Mouse (Mus musculus): ENCODE results near the gene Tpcn2. TPM values are rescaled to one million over a fixed set of nuclear protein-coding genes. Genes with fewer than 3 reads are reported as not detected.
A peak's percentile ranks its signal among the peaks of the same experiment; 100 is the strongest.

The Tpcn2 gene
- polyA plus RNA-seq, 1 experiment from 2014 or later: 0.86 TPM

DNA sequence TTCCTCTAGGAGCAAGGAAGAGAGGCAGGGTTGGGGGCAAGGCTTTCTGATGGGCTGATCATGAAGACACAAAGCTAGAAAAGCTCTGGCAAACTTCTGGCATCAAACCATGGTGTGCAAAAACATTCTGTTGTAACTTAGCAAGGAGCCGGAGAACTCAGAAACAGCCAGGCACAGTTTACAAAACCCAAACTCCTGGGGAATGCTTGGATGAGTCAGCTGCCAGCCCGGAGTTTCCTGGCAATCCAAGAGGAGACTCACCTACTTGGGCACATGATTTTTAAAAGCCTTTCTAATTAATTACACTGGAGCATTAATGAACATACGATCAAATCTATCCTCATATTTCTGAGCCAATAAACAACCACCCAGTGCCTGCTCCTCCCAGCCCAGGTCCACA lies 28.3 kb upstream of the Tpcn2 start:
- Histone ChIP-seq H3K4me3 (ENCODE audit: low read depth, low read length) (no peak overlapping the region), H3K4me1 (ENCODE audit: control insufficient read depth, insufficient read depth, low read length) (no peaks in the 10 kb centered on the region), H3K4me2 (ENCODE audit: low read length) (no peak overlapping the region), H3K27me3 (replicated peaks; ENCODE audit: control insufficient read depth, insufficient read depth, low read length) (no peaks in the 10 kb centered on the region), H3K9ac (ENCODE audit: low read length) (no peak overlapping the region), H3K9me3 (replicated peaks; ENCODE audit: control insufficient read depth, low read length) (no peaks in the 10 kb centered on the region), H3K27ac (ENCODE audit: low read depth, low read length) (no peak overlapping the region), H3K36me3 (ENCODE audit: control insufficient read depth, insufficient read depth, low read length) (no peaks in the 10 kb centered on the region)
- 83% methylated on average over 3 of the region's 3 CpGs for WGBS
- DNase-seq (ENCODE audit: low spot score): no peak
- no peak for ATAC-seq

DNA sequence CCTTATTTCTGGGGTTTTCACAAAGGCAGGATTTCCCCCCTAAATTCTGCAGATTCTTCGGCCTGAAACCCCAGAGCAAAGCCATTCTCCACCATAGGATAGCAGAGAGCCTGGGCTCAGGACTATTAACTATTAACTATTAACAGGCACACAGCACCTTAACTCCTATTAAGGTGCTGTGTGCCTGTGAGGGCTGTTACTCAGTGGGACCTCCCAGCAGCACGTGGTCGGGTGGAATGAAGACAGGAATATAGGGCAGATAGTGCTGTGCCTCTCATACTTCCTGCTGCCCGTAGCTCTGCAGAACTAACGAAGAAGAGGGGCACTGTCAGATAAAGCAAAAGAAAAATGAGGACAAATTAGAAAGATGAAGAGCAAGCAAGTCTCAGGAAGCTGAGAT lies 26.7 kb upstream of the Tpcn2 start:
- no peak for ATAC-seq
- WGBS: 70% methylated on average over 5 of the region's 5 CpGs
- H3K36me3 ChIP-seq (ENCODE audit: control insufficient read depth, insufficient read depth, low read length): no peaks in the 10 kb centered on the region
- H3K4me2 ChIP-seq (ENCODE audit: low read length): no peak overlapping the region
- no peak overlapping the region for H3K27ac ChIP-seq (ENCODE audit: low read depth, low read length)
- H3K9ac ChIP-seq (ENCODE audit: low read length): no peak overlapping the region
- H3K4me3 ChIP-seq (ENCODE audit: low read depth, low read length): no peak overlapping the region
- no peak for DNase-seq (ENCODE audit: low spot score)
- no peaks in the 10 kb centered on the region for H3K9me3 ChIP-seq (replicated peaks; ENCODE audit: control insufficient read depth, low read length)
- H3K4me1 ChIP-seq (ENCODE audit: control insufficient read depth, insufficient read depth, low read length): no peaks in the 10 kb centered on the region
- no peaks in the 10 kb centered on the region for H3K27me3 ChIP-seq (replicated peaks; ENCODE audit: control insufficient read depth, insufficient read depth, low read length)

DNA sequence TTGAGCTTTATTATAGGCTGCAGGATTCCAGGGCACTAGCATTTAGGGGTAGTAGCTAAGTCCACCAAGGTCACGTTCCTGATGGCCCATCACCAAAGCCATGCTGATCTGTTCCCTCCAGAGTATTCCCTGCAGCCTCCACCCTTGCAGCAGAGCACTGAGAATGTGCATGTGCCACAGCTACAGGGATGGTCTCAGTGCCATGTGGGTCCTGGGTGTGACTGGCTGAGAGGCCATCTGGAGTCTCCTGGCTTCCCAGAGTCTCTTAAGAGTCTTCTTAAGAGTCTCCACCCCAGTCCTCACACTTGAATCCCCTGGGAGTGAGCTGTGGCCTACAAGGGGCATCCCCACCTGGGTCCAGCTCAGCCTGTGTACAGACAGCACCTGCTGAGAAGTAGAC lies 26.1 kb upstream of the Tpcn2 start:
- no peak for ATAC-seq
- Histone ChIP-seq H3K27ac (ENCODE audit: low read depth, low read length) (no peak overlapping the region), H3K9me3 (replicated peaks; ENCODE audit: control insufficient read depth, low read length) (no peaks in the 10 kb centered on the region), H3K27me3 (replicated peaks; ENCODE audit: control insufficient read depth, insufficient read depth, low read length) (no peaks in the 10 kb centered on the region), H3K4me1 (ENCODE audit: control insufficient read depth, insufficient read depth, low read length) (no peaks in the 10 kb centered on the region), H3K4me2 (ENCODE audit: low read length) (no peak overlapping the region), H3K4me3 (ENCODE audit: low read depth, low read length) (no peak overlapping the region), H3K9ac (ENCODE audit: low read length) (no peak overlapping the region), H3K36me3 (ENCODE audit: control insufficient read depth, insufficient read depth, low read length) (no peaks in the 10 kb centered on the region)
- WGBS: 96% methylated on average over 1 of the region's 1 CpGs
- DNase-seq (ENCODE audit: low spot score): no peak

DNA sequence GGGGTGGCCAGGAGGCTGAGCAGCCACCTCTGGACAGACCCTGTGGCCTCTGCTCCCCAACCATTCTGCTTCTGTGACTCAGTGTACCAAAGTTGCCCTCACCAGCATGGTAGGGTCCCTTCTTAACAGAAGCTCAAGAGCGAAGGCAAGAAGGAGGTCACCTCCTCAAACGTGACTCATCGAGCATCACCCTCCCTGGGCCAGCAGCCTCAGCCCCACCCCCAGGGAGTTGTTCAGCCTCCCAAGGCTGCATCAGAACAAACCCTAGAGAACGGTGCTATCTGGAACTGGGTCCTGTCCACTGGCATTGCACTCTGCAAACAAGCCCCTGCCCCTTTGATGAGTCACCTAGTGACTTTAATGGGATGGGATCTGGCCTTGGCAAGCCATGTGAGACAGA lies 25.1 kb upstream of the Tpcn2 start:
- H3K4me2 ChIP-seq (ENCODE audit: low read length): no peak overlapping the region
- H3K4me1 ChIP-seq (ENCODE audit: control insufficient read depth, insufficient read depth, low read length): no peaks in the 10 kb centered on the region

DNA sequence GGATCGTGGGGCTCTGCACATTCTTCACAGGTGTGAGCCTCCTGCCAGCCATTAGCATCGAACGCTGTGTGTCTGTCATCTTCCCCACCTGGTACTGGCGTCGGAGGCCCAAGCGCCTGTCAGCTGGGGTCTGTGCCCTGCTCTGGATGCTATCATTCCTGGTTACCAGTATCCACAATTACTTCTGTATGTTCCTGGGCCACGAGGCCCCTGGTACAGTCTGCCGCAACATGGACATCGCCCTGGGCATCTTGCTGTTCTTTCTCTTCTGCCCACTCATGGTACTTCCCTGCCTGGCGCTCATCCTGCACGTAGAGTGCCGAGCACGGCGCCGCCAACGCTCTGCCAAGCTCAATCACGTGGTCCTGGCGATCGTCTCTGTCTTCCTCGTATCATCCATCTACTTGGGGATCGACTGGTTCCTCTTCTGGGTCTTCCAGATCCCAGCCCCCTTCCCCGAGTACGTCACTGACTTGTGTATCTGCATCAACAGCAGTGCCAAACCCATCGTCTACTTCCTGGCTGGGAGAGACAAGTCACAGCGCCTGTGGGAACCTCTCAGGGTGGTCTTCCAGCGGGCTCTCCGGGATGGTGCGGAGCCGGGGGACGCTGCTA lies 24.4 kb upstream of the Tpcn2 start:
- 86% methylated on average over 30 of the region's 30 CpGs for WGBS
- H3K4me3 ChIP-seq (ENCODE audit: low read depth, low read length): no peak overlapping the region
- ATAC-seq: no peak
- H3K4me2 ChIP-seq (ENCODE audit: low read length): no peak overlapping the region
- H3K9ac ChIP-seq (ENCODE audit: low read length): no peak overlapping the region
- no peaks in the 10 kb centered on the region for H3K4me1 ChIP-seq (ENCODE audit: control insufficient read depth, insufficient read depth, low read length)
- no peak for DNase-seq (ENCODE audit: low spot score)
- no peaks in the 10 kb centered on the region for H3K9me3 ChIP-seq (replicated peaks; ENCODE audit: control insufficient read depth, low read length)
- H3K36me3 ChIP-seq (ENCODE audit: control insufficient read depth, insufficient read depth, low read length): no peaks in the 10 kb centered on the region
- no peaks in the 10 kb centered on the region for H3K27me3 ChIP-seq (replicated peaks; ENCODE audit: control insufficient read depth, insufficient read depth, low read length)
- no peak overlapping the region for H3K27ac ChIP-seq (ENCODE audit: low read depth, low read length)

More for the DNA sequence above, 25.1 kb upstream of the Tpcn2 start:
- WGBS: 75% methylated on average over 4 of the region's 4 CpGs
- Histone ChIP-seq H3K9ac (ENCODE audit: low read length) (no peak overlapping the region), H3K4me3 (ENCODE audit: low read depth, low read length) (no peak overlapping the region), H3K27ac (ENCODE audit: low read depth, low read length) (no peak overlapping the region), H3K27me3 (replicated peaks; ENCODE audit: control insufficient read depth, insufficient read depth, low read length) (no peaks in the 10 kb centered on the region), H3K36me3 (ENCODE audit: control insufficient read depth, insufficient read depth, low read length) (no peaks in the 10 kb centered on the region), H3K9me3 (replicated peaks; ENCODE audit: control insufficient read depth, low read length) (no peaks in the 10 kb centered on the region)
- ATAC-seq (no peak), DNase-seq (ENCODE audit: low spot score) (no peak)

DNA sequence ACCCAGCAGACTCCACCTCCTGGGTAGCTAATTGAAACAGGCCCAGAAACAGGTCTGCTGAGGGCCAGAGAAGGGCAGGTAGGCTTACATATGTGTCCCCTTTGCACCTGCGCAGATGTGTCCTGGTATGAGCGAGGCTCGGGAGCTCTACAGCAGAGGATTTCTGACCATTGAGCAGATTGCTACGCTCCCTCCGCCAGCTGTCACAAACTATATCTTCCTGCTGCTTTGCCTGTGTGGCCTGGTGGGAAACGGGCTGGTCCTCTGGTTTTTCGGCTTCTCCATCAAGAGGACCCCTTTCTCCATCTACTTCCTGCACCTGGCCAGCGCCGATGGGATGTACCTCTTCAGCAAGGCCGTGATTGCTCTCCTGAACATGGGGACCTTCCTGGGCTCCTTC lies 23.8 kb upstream of the Tpcn2 start:
- H3K9me3 ChIP-seq (replicated peaks; ENCODE audit: control insufficient read depth, low read length): no peaks in the 10 kb centered on the region
- H3K4me2 ChIP-seq (ENCODE audit: low read length): no peak overlapping the region
- no peaks in the 10 kb centered on the region for H3K36me3 ChIP-seq (ENCODE audit: control insufficient read depth, insufficient read depth, low read length)
- 89% methylated on average over 10 of the region's 10 CpGs for WGBS
- no peaks in the 10 kb centered on the region for H3K4me1 ChIP-seq (ENCODE audit: control insufficient read depth, insufficient read depth, low read length)
- no peak overlapping the region for H3K4me3 ChIP-seq (ENCODE audit: low read depth, low read length)
- ATAC-seq: no peak
- H3K27me3 ChIP-seq (replicated peaks; ENCODE audit: control insufficient read depth, insufficient read depth, low read length): no peaks in the 10 kb centered on the region
- H3K9ac ChIP-seq (ENCODE audit: low read length): no peak overlapping the region
- no peak overlapping the region for H3K27ac ChIP-seq (ENCODE audit: low read depth, low read length)
- no peak for DNase-seq (ENCODE audit: low spot score)

DNA sequence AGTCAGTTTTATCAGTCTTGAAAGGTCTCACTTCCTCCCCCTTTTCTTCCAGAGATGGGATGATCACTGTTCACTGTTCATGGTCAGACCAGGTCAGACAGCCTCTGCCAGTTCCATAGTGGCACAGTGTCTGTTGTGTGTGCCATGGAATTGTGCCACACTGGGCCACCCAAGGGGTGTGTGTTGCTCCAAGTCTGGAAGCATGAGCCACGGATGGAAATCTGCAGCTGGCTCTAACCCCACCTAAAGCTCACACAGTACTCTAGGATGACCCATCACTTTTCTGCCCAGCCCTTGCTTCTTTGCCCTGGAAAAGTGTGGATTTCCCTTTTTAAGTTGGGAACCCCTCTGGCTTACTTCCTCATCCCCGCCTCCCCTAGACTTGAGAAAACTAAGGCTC lies 20.3 kb upstream of the Tpcn2 start:
- no peak overlapping the region for H3K27ac ChIP-seq (ENCODE audit: low read depth, low read length)
- H3K9ac ChIP-seq (ENCODE audit: low read length): no peak overlapping the region
- ATAC-seq: no peak
- 87% methylated on average over 2 of the region's 2 CpGs for WGBS
- DNase-seq (ENCODE audit: low spot score): no peak
- no peaks in the 10 kb centered on the region for H3K27me3 ChIP-seq (replicated peaks; ENCODE audit: control insufficient read depth, insufficient read depth, low read length)
- no peak overlapping the region for H3K4me2 ChIP-seq (ENCODE audit: low read length)
- no peak overlapping the region for H3K4me3 ChIP-seq (ENCODE audit: low read depth, low read length)
- H3K36me3 ChIP-seq (ENCODE audit: control insufficient read depth, insufficient read depth, low read length): no peaks in the 10 kb centered on the region
- H3K9me3 ChIP-seq (replicated peaks; ENCODE audit: control insufficient read depth, low read length): no peaks in the 10 kb centered on the region
- H3K4me1 ChIP-seq (ENCODE audit: control insufficient read depth, insufficient read depth, low read length): no peaks in the 10 kb centered on the region

DNA sequence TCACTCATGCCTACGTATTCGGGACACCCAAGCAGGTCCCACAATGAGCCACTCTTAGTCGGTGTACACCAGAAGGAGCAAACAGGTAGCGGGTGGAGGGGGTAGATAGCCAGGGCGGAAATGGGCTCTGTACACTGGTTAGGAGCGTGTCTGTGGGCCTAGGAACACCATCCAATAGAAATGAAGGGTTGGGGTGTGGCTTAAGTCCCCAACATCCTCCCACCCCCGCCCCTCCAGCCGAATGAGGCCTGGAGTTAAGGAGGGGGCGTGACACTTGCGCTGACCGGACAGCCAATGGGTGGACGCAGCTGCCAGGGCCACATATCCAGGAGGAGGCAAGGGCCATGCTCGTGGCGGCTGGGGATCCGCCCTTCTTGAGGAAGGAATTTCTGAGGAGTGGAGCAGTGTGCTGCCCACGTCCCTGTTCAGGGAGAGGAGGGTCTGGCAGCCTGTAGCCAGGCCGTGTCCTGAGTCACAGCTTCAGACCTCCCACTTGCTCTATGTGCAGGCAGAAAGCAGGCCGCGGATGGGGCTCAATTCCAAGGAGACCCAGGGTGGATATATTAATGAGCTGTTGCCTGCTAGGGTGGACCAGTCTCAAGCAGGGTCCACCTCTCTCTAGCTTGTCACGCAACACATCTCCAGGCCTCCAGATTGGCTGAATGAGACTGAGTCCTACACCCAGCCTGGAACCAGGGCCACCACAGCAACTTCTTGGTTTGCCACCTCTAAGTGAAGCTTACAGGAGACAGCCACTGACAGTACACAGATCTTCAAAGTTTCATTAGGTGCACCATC lies 18.9 kb upstream of the Tpcn2 start:
- H3K4me2 ChIP-seq (ENCODE audit: low read length): peak overlapping the region; percentile 44
- no peaks in the 10 kb centered on the region for H3K9me3 ChIP-seq (replicated peaks; ENCODE audit: control insufficient read depth, low read length)
- peak overlapping the region; percentile 1; the same call in 1 of the 2 replicates for H3K4me3 ChIP-seq (ENCODE audit: low read depth, low read length)
- no peaks in the 10 kb centered on the region for H3K4me1 ChIP-seq (ENCODE audit: control insufficient read depth, insufficient read depth, low read length)
- peak; percentile 65 for DNase-seq (ENCODE audit: low spot score)
- H3K9ac ChIP-seq (ENCODE audit: low read length): peak overlapping the region; percentile 18
- peak; percentile 88 for ATAC-seq
- H3K27me3 ChIP-seq (replicated peaks; ENCODE audit: control insufficient read depth, insufficient read depth, low read length): no peaks in the 10 kb centered on the region
- no peaks in the 10 kb centered on the region for H3K36me3 ChIP-seq (ENCODE audit: control insufficient read depth, insufficient read depth, low read length)
- WGBS: 7% methylated on average over 20 of the region's 20 CpGs
- H3K27ac ChIP-seq (ENCODE audit: low read depth, low read length): no peak overlapping the region

DNA sequence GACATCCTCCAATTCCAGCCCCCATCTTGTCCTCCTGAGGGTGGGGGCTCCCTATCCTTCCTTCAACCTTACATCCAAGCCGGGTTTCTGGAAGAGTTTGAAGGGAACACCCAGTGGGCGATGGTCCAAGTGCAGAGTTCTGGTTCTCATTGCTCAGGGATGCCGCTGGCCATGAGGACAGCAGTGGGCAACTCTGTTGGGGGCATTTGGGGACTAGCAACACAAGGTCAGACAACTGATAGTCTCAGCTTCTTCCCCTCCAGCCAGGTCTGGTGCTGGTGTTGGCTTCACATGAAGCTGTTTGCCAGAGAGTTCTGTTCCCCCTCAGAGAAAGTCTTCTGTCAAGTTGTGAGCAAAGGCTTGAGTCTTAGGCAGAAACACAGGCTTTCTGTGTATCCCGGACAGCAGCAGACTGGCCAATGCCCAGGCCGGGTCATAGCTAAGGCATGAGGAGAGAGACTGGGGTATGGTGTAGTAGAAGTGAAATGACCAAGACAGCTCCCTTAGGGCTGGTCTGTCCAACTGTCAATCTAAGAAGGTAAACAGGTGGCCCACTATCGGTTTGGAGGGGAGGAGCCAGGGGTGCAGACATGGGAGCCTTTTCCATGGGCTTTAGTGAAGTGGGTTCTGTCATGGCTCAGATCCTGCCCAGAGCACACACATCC lies 17.7 kb upstream of the Tpcn2 start:
- no peak overlapping the region for H3K9ac ChIP-seq (ENCODE audit: low read length)

More for the DNA sequence above, 17.7 kb upstream of the Tpcn2 start:
- Histone ChIP-seq H3K4me2 (ENCODE audit: low read length) (no peak overlapping the region), H3K4me3 (ENCODE audit: low read depth, low read length) (no peak overlapping the region), H3K4me1 (ENCODE audit: control insufficient read depth, insufficient read depth, low read length) (no peaks in the 10 kb centered on the region), H3K27ac (ENCODE audit: low read depth, low read length) (no peak overlapping the region), H3K36me3 (ENCODE audit: control insufficient read depth, insufficient read depth, low read length) (no peaks in the 10 kb centered on the region), H3K9me3 (replicated peaks; ENCODE audit: control insufficient read depth, low read length) (no peaks in the 10 kb centered on the region), H3K27me3 (replicated peaks; ENCODE audit: control insufficient read depth, insufficient read depth, low read length) (no peaks in the 10 kb centered on the region)
- ATAC-seq (no peak), DNase-seq (ENCODE audit: low spot score) (no peak)
- 91% methylated on average over 6 of the region's 6 CpGs for WGBS
